Mouse (Mus musculus): ENCODE measurements around the gene Cyth1.

Cyth1 gene

DNA sequence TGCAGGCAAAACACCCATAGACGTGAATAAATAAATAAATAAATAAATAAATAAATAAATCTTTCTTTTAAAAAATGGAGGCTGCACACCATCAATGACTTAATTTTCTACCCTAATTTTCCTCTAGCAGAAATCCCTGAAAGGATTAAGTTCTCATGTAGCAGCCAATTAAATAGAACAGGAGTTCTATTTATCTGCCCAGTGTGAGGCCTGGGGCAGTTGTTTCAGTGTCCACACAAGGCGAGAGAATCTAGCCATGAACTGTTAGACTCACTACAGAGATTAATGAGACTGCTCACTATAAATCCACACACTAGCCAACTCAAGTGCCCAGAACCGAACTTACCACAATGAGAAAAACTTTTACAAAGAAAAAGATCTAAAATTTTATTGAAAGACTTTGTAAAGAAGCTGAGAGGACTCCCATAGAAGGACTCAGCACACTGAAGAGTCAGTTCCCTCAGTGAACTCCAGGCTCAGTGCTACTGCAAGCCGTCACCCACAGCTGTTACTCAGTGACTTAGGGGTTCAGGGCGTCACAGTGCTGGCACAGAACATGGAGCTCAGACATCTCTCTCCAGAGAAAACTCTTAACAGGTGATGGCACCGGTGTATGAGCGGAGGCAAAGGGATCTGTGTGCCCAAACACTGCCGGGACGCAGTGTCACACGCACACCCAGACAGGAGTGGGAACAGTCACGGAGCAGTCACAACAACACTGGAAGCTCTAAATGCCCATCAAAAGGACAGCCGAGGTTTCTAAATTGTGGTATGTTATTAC is 23.1 kb downstream of the Cyth1 start:
- DNase-seq (ENCODE audit: extremely low spot score) = no peak

GRCm38 (mm10) chr11:118223416-118224067 is 24.9 kb downstream of the Cyth1 start:
- DNase-seq (ENCODE audit: extremely low spot score) = no peak

- DNase-seq (ENCODE audit: extremely low spot score) = no peak
Observed at GRCm38 (mm10) chr11:118222917-118223316, 25.5 kb downstream of the Cyth1 start.

DNA sequence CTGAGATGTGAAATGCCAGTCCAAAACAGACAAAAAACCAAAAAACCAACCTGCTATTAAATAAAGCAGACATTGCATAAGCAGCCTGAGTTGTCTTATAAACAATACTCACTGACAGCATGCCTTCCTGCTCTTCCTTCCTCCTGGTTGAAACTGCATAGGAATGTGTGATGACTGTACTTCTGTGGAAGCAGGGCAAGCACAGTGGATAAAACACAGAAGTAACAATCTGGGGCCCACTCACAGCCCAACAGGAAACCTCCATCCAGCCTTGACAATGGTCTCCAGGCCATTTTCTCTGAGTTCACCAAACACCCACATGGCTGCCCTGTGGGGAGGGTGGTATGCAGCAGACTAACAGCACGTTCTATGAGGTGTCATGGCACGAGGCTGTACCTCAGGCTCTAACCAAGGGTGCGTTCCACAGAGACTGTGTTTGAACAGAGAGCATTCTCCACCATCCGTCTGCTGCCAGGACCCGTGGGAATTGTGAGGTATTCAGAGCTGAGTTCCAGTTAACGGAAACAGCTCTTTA is 26.0 kb downstream of the Cyth1 start:
- no peak for DNase-seq (ENCODE audit: extremely low spot score)

- DNase-seq (ENCODE audit: extremely low spot score) = no peak
Observed at GRCm38 (mm10) chr11:118220561-118221262, 27.7 kb downstream of the Cyth1 start.

DNA sequence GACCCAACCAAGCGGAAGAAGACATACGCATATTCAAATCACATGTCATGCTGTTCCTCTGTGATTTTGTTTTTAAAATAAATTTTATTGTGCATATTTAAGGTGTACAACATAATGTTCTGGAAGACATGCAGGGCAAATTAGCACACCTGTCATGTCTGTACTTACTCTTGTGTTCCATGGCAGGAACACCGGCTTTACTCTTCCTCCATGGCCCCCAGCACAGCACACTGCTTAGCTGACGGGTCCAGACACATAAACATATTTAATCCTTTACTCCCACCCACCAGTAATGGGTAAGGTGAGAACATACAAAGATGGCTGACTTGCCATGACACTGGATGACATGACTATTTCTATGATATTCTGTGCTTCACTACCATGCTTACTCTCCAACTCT is 29.3 kb downstream of the Cyth1 start:
- no peak for DNase-seq (ENCODE audit: extremely low spot score)

DNA sequence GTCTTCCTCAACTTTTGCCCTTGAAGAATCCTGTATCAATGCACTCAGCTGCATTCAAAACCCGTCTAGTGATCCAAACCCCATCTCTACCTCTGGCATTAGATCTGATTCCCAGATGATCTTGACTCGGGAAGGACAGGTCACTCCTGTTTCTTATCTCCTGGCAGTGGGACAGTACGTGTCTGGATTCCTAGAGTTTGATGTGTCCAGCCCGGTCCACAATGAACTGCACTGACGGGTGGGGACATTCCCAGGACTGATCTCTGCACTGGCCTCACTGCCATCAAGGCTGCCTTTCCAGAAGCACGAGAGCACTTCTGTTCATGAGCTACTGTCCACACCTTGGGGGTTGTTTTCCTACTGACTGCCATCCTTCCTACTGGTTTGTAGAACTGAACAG is 31.9 kb downstream of the Cyth1 start:
- no peak for DNase-seq (ENCODE audit: extremely low spot score)

GRCm38 (mm10) chr11:118215928-118216458 is 32.4 kb downstream of the Cyth1 start:
- no peak for DNase-seq (ENCODE audit: extremely low spot score)

- DNase-seq (ENCODE audit: extremely low spot score) = no peak
Observed at GRCm38 (mm10) chr11:118212636-118213112, 35.7 kb downstream of the Cyth1 start.

DNA sequence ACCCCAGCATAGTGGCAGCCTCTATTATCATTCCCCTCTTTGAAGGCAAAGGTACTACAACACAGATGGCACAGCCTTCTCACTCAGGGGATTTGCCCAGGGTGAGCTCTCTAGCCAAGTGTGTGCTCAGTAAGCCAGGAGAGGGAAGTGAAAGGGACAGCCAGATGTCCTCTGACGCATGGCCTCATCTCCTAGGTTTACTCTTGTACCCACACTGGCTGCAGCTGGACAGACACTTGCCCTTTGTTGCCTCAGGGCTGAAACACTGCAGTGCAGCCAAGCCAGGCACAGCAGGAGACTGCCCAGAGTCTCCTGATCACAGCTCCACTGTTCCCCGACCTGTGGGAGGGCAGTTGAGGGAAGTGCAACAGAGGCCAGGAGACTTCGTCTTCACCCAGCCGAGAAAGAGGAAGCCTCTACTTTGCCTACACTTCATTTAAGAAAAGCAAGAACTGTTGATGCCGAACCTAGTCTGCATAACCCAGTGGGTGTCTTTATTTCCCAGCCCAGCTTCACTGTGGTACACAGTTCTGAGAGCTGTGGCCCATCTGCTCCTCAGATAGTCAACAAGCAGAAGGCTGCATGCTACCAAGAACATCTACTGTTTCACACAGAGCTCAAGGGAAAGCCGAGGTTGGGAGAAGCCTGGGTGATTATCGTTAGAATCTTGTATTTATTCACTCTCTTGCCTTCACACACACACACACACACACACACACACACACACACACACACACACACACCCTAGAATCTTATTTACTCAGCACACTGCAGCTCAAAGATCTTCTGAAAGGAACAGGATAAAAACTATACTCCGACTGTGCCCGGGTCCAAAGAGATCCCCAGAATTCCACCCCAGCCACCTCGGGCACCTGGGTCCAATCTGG is 36.4 kb downstream of the Cyth1 start:
- no peak for DNase-seq (ENCODE audit: extremely low spot score)

GRCm38 (mm10) chr11:118210962-118211361 is 37.4 kb downstream of the Cyth1 start:
- no peak for DNase-seq (ENCODE audit: extremely low spot score)

DNA sequence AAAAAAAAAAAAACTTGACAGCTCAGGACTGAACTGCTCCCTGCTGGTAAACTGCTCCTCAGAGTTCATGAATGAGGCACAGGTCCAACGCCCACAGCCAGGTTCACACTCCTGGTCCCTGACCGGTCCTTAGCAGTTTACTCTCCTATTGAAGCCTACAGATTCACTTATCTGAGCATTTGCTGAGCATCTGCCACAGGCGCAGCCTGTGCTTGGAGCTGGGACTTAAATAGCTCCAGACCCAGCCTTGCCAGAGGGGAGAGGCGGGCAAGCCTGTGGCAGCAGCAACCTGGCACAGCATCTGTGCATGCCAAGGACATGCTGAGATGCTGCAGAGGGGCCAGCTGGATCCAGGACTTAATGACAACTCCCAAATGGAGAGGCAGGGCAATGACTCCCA is 38.3 kb downstream of the Cyth1 start:
- no peak for DNase-seq (ENCODE audit: extremely low spot score)

GRCm38 (mm10) chr11:118209376-118209775 is 39.0 kb downstream of the Cyth1 start:
- no peak for DNase-seq (ENCODE audit: extremely low spot score)

- no peak for DNase-seq (ENCODE audit: extremely low spot score)
Observed at GRCm38 (mm10) chr11:118208672-118209272, 39.6 kb downstream of the Cyth1 start.

DNA sequence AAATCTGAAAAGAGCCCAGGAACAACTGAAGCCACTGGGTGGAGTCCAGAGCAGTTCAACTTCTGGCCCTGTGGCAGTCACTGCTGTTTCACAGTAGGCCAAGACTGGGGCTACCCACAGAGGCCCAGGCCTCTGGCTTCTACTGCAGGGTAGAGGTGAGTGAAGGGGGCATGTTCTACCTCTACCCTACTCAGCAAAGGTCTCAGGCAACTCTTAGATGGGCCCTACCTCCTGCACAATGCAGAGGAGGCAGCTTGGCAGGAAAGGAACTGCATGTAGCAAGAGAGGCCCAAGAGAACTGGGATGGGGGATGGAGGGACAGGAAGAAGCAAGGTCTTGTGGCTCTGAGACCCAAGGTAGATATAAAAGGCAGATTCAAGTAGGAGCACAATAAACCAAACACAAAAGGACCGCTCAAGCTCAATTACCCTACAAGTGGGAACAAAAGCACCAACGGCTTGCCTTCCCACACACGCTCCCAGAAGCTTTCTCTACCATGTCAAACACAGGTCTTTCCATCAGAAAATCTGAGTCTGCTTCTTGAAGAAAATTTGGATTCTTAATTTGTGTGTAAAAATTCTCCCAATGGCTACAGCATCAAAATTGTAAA is 40.9 kb downstream of the Cyth1 start:
- no peak for DNase-seq (ENCODE audit: extremely low spot score)

DNA sequence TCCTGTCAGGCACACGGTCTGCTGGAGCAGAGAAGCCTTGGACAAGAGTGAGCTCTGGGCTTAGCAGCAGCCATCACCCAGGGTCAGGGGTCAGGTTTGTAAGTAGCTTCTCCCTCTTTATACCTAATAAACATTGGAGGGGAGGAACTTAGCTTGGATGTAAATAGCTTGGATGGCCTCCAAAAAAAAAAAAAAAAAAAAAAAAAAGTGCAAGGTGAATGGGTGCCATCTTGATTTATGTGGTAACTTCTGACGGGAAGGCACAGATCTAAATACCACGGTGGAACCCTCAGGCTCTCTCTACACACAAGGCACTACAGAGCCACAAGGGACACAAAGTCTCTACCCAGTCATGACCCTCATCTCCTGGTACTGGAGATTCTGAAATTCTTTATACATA is 42.1 kb downstream of the Cyth1 start:
- DNase-seq (ENCODE audit: extremely low spot score) = no peak

DNA sequence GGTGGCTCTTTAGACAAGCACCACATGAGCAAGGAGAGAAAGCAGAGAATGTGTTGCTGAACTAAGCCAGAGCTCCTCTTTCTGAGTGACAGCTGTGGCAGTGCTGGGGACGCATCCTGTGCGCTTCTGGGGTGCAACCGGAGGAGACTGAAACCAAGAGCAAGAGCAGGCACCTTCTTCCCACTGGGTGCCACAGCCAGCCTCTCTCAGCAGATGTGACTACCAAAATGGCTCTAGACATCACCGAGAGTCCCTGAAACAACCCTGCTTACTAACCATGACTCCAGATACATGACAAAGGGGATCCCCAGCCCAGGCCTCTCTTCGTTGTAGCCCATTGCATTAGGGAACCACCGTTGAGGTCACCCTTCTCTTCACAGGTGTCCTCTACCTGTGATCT is 44.9 kb downstream of the Cyth1 start:
- DNase-seq (ENCODE audit: extremely low spot score) = no peak

DNA sequence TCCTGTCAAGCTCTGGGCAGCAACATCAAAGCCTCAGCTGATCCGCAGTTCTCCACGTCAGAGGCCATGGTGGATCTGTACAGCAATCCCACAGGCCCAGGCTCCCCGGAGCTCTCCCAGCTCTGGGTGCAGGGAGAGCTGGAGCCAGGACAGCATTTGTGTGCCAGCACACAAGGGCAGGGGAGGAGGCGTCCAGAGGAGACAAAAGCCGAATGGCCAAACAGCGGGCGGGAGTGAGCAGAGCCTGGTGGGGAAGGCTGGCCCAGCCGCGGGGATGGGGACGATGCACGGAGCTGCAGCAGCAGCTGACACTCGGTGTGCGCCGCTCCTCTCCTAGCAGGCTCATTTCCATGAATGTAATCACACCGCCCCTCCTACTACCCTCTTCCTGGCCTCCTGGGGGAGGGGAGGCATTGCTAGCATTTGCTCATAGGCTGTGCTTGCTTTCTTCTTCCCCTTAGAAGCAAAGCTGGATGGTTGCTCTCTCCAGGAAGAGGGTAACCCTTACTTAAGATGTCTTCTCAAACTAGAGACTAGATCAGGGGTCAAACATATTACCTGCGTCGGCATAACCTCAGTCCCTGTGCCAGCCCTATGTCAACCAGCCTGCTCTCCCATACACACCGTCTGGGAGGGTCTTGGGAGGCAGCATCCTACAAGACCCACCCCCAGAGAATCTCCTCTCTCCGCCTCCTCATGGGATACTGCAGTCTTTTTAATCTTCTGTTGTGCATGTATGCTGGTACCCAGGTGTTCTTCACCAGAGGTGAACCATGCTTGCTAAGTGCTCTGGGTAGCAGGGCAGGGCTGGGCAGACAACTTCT is 45.8 kb downstream of the Cyth1 start:
- peak; percentile 66 for DNase-seq (ENCODE audit: extremely low spot score)

GRCm38 (mm10) chr11:118201833-118202409 is 46.5 kb downstream of the Cyth1 start:
- DNase-seq (ENCODE audit: extremely low spot score) = no peak

All from embryo, embryonic 9.5 days (tissue).